Mouse (Mus musculus) CH12.LX (cell line): ENCODE results near the gene Matn4. TPM values are rescaled to one million over a fixed set of nuclear protein-coding genes. Genes with fewer than 3 reads are reported as not detected.

ENCODE experiments used
- DNase-seq: peaks from one replicate; pipeline ENCODE4 v3.0.0-alpha.2; 2013; ENCODE audit errors: extremely low read depth
- H3K27ac ChIP-seq: 2 replicates; pipeline ENCODE4 v1.5.1; 2012; ENCODE audit warnings: low read depth, mild to moderate bottlenecking, control low read depth, moderate library complexity; ENCODE audit not compliant: insufficient read depth
- H3K27me3 ChIP-seq: replicated peaks from 2 replicates; pipeline ENCODE3; 2012; ENCODE audit warnings: inconsistent platforms
- H3K36me3 ChIP-seq, 2 experiments: replicated peaks in 1 of 2; 2 replicates each; pipeline versions ENCODE3 to v1.6.1; 2012; ENCODE audit warnings: inconsistent platforms in 1 of 2, low read length in 1 of 2, mild to moderate bottlenecking in 1 of 2, mixed read lengths in 1 of 2, moderate library complexity in 1 of 2; ENCODE audit not compliant: control insufficient read depth in 1 of 2, insufficient read depth in 1 of 2
- H3K4me1 ChIP-seq, 2 experiments: 2 replicates each; pipeline ENCODE4 v1.6.1; 2012; ENCODE audit warnings: inconsistent platforms in 1 of 2, moderate library complexity in 1 of 2; ENCODE audit not compliant: insufficient read depth in 2 of 2, control insufficient read depth in 1 of 2
- H3K4me2 ChIP-seq: 2 replicates; pipeline ENCODE4 v1.6.1; 2012; ENCODE audit warnings: low read depth, mild to moderate bottlenecking, control low read depth; ENCODE audit not compliant: poor library complexity, insufficient read depth, severe bottlenecking
- H3K4me3 ChIP-seq, 3 experiments: fragments of 150-350 bp in 1 of 3; sonication (generic) in 1 of 3; replicated peaks in 1 of 3; 2 replicates each; pipeline versions ENCODE3 to v1.5.1; 2011 to 2012; ENCODE audit warnings: low read depth in 2 of 3, low read length in 2 of 3, mild to moderate bottlenecking in 2 of 3, moderate library complexity in 2 of 3, control low read depth in 1 of 3, improper control_type of control experiment in 1 of 3, inconsistent platforms in 1 of 3, mixed read lengths in 1 of 3; ENCODE audit not compliant: poor library complexity in 1 of 3
- H3K79me2 ChIP-seq: replicated peaks from 2 replicates; pipeline ENCODE4 v1.6.1; 2012; ENCODE audit warnings: mild to moderate bottlenecking, moderate library complexity; ENCODE audit not compliant: control insufficient read depth, poor library complexity, insufficient read depth, severe bottlenecking; ENCODE audit errors: extremely low read depth
- H3K9ac ChIP-seq: 2 replicates; pipeline ENCODE4 v1.6.1; 2012; ENCODE audit warnings: low read depth, mild to moderate bottlenecking, control low read depth, moderate library complexity; ENCODE audit not compliant: insufficient read depth
- H3K9me3 ChIP-seq: replicated peaks from 2 replicates; pipeline ENCODE3; 2012; ENCODE audit warnings: low read length, inconsistent platforms, mixed read lengths
- BHLHE40 ChIP-seq: IDR thresholded peaks from 2 replicates; pipeline ENCODE4 v1.6.1; 2011; ENCODE audit warnings: mild to moderate bottlenecking, low read depth, low read length, improper control_type of control experiment
- CHD1 ChIP-seq: IDR thresholded peaks from 2 replicates; pipeline ENCODE4 v1.6.1; 2012; ENCODE audit warnings: low read depth, low read length, improper control_type of control experiment, inconsistent platforms
- E2F4 ChIP-seq: IDR thresholded peaks from 2 replicates; pipeline ENCODE4 v1.6.1; 2011; ENCODE audit warnings: low read depth, low read length, improper control_type of control experiment; ENCODE audit not compliant: insufficient replicate concordance
- ELF1 ChIP-seq: IDR thresholded peaks from 2 replicates; pipeline ENCODE4 v1.6.1; 2014; ENCODE audit warnings: low read depth, mild to moderate bottlenecking, inconsistent platforms, low read length, improper control_type of control experiment
- EP300 ChIP-seq: IDR thresholded peaks from 2 replicates; pipeline ENCODE4 v1.6.1; 2011; ENCODE audit warnings: low read length, improper control_type of control experiment
- ETS1 ChIP-seq: conservative IDR thresholded peaks from 2 replicates; pipeline ENCODE4 v1.6.1; 2012; ENCODE audit warnings: low read depth, mild to moderate bottlenecking, inconsistent platforms, low read length, improper control_type of control experiment, moderate library complexity
- HCFC1 ChIP-seq: IDR thresholded peaks from 2 replicates; pipeline ENCODE4 v1.6.1; 2012; ENCODE audit warnings: low read depth, mild to moderate bottlenecking, inconsistent platforms, low read length, improper control_type of control experiment
- JUN ChIP-seq: IDR thresholded peaks from 2 replicates; pipeline ENCODE4 v1.6.1; 2011; ENCODE audit warnings: low read depth, mild to moderate bottlenecking, low read length, improper control_type of control experiment, moderate library complexity; ENCODE audit not compliant: insufficient read depth
- JUND ChIP-seq: conservative IDR thresholded peaks from 2 replicates; pipeline ENCODE4 v1.6.1; 2011; ENCODE audit warnings: low read depth, low read length, improper control_type of control experiment
- MAFK ChIP-seq: IDR thresholded peaks from 2 replicates; pipeline ENCODE4 v1.6.1; 2011; ENCODE audit warnings: low read length, improper control_type of control experiment; ENCODE audit not compliant: insufficient replicate concordance
- MEF2A ChIP-seq: IDR thresholded peaks from 2 replicates; pipeline ENCODE4 v1.6.1; 2014; ENCODE audit warnings: low read depth, mild to moderate bottlenecking, inconsistent platforms, low read length, improper control_type of control experiment, borderline replicate concordance
- MXI1 ChIP-seq: IDR thresholded peaks from 2 replicates; pipeline ENCODE4 v1.6.1; 2011; ENCODE audit warnings: mild to moderate bottlenecking, low read depth, low read length, improper control_type of control experiment
- NELFE ChIP-seq: IDR thresholded peaks from 2 replicates; pipeline ENCODE4 v1.6.1; 2011; ENCODE audit warnings: low read depth, low read length, improper control_type of control experiment
- NRF1 ChIP-seq: IDR thresholded peaks from 2 replicates; pipeline ENCODE4 v1.6.1; 2014; ENCODE audit warnings: low read depth, mild to moderate bottlenecking, inconsistent platforms, low read length, improper control_type of control experiment, moderate library complexity
- POLR2A ChIP-seq: IDR thresholded peaks from 2 replicates; pipeline ENCODE4 v1.6.1; 2011; ENCODE audit warnings: low read depth, mild to moderate bottlenecking, improper control_type of control experiment, low read length
- RAD21 ChIP-seq: IDR thresholded peaks from 2 replicates; pipeline ENCODE4 v1.6.1; 2011; ENCODE audit warnings: low read depth, mild to moderate bottlenecking, low read length, improper control_type of control experiment, moderate library complexity
- SMC3 ChIP-seq: IDR thresholded peaks from 2 replicates; pipeline ENCODE4 v1.6.1; 2011; ENCODE audit warnings: low read depth, low read length, improper control_type of control experiment
- TBP ChIP-seq: conservative IDR thresholded peaks from 2 replicates; pipeline ENCODE4 v1.6.1; 2011; ENCODE audit warnings: low read depth, low read length, improper control_type of control experiment
- TCF12 ChIP-seq: IDR thresholded peaks from 2 replicates; pipeline ENCODE4 v1.6.1; 2014; ENCODE audit warnings: low read depth, mild to moderate bottlenecking, inconsistent platforms, low read length, improper control_type of control experiment
- UBTF ChIP-seq: IDR thresholded peaks from 2 replicates; pipeline ENCODE4 v1.6.1; 2012; ENCODE audit warnings: low read depth, mild to moderate bottlenecking, inconsistent platforms, low read length, improper control_type of control experiment, moderate library complexity
- USF1 ChIP-seq: IDR thresholded peaks from 2 replicates; pipeline ENCODE4 v1.6.1; 2014; ENCODE audit warnings: low read depth, mild to moderate bottlenecking, inconsistent platforms, low read length, improper control_type of control experiment
- USF2 ChIP-seq: conservative IDR thresholded peaks from 2 replicates; pipeline ENCODE4 v1.6.1; 2011; ENCODE audit warnings: low read depth, low read length, improper control_type of control experiment
- ZC3H11A ChIP-seq: IDR thresholded peaks from 2 replicates; pipeline ENCODE4 v1.6.1; 2012; ENCODE audit warnings: low read depth, mild to moderate bottlenecking, inconsistent platforms, low read length, improper control_type of control experiment
- ZMIZ1 ChIP-seq: IDR thresholded peaks from 2 replicates; pipeline ENCODE4 v1.6.1; 2012; ENCODE audit warnings: low read depth, mild to moderate bottlenecking, inconsistent platforms, low read length, improper control_type of control experiment
- ZNF384 ChIP-seq: IDR thresholded peaks from 2 replicates; pipeline ENCODE4 v1.6.1; 2012; ENCODE audit warnings: low read depth, low read length, improper control_type of control experiment, inconsistent platforms
- dilution Hi-C: fragments of 300-500 bp; cut with MboI; formaldehyde crosslinking; loops from 2 replicates; pipeline ENCODE4 v1.14.3; 2020; ENCODE audit warnings: low sequenced_read_pairs; ENCODE audit not compliant: extremely low pct_unique_long_range_greater_than_20kb, extremely low pct_ligation_motif_present
- in situ Hi-C: fragments of 300-500 bp; cut with MboI; formaldehyde crosslinking; loops from 3 replicates; pipeline ENCODE4 v1.14.3; 2019; ENCODE audit warnings: low sequenced_read_pairs, low pct_ligation_motif_present, low pct_unique_long_range_greater_than_20kb, mixed read lengths
- polyA plus RNA-seq: library from polyadenylated mRNA; unstranded; fragments of >175 nt; gene quantifications from 2 replicates; pipeline ENCODE4 v1.2.1, GENCODE M21; 2012; ENCODE audit warnings: low read depth; ENCODE audit not compliant: insufficient read length
- total RNA-seq, 2 experiments: library from RNA; depleted of rRNA; stranded (reverse); fragments of 300-350 nt in 1 of 2; fragments of >200 nt in 1 of 2; gene quantifications; 2 replicates each; pipeline ENCODE4 v1.2.3; 2012 to 2014

Gene Matn4
- total and polyA plus RNA-seq, 3 experiments = not detected

DNA sequence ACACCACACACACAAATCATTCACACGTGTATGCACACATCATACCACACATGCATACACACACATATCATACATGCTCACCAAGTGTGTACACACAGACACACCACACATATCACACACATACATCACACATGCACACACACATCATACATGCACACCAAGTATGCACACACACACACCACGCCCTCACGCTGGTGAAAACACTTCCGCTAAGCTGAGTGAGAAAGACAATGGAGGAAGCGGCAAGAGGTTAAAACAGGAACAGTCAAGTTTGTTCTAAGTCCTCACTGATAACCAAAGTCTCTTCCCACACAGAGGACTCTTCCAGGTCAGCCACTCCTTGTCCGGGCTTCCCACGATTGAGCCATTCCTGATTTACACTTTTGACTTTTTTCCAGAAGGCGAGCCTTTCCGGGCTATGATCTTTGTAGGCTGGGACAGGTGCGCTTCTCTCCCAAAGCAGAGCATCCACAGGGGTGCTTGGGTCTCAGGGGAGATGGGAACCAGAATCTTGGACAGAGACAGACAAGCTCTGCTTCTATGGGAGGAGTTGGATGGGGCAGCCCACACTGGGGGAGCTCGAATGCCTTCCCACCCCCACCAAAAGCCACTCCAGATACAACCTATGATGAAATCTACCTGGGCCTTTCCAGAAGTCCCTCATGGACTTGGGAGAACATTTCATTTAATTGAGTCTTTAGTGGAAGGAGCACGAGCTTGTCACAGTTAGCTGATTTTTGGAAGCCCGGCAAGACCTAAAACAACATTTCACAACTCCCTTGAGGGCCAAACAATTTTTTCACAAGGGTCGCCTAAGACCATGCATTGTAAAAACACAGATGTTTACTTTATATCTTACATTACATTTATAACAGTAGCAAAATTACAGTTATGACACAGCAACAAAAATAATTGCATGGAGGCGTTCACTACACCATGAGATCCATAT lies 27.2 kb downstream of the Matn4 start:
- dilution Hi-C loops = no loop called here
- TF ChIP-seq EP300 = no peak
- no peak for TF ChIP-seq RAD21
- no peak for TF ChIP-seq ETS1
- TF ChIP-seq HCFC1 = no peak
- TF ChIP-seq MXI1 = no peak
- TF ChIP-seq SMC3 = no peak
- TF ChIP-seq CHD1 = no peak
- no peak for TF ChIP-seq ZMIZ1
- TF ChIP-seq NELFE = no peak
- no peak for TF ChIP-seq UBTF
- TF ChIP-seq MAFK = no peak
- no peak for TF ChIP-seq USF1
- no peak for TF ChIP-seq JUND
- TF ChIP-seq USF2 = no peak
- no peak for TF ChIP-seq TBP
- TF ChIP-seq BHLHE40 = no peak
- no peak for TF ChIP-seq POLR2A
- TF ChIP-seq JUN = no peak

DNA sequence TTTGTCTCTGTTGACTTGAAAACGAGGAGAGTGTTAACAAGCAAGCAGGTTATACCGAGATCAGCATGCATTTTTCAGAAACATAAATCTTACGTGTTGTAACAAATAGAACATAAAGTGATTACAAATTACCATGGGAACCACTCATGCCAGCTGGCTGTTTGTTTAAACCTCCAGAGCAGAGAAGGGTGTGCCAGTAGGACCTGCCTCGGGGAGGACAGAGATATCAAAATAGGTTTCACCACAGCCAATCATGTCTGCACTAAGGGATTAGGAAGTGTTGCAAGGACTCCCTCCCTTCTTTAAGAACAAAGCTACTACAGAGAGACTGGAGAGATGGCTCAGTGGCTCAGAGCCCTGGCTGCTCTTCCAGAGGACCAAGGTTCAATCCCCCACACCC lies 31.8 kb downstream of the Matn4 start:
- no peak overlapping the region for H3K4me2 ChIP-seq
- no peak overlapping the region for H3K27ac ChIP-seq
- no peak for DNase-seq
- H3K36me3 ChIP-seq = no peaks in the 10 kb centered on the region
- no peak overlapping the region for H3K9ac ChIP-seq
- no peaks in the 10 kb centered on the region for H3K79me2 ChIP-seq
- peaks cover 2% of the 10 kb centered on the region for H3K27me3 ChIP-seq
- H3K4me3 ChIP-seq = no peak overlapping the region
- TF ChIP-seq E2F4 (no peak), ELF1 (no peak), ZC3H11A (no peak), ZNF384 (no peak), MEF2A (no peak), NRF1 (no peak), TCF12 (no peak)
- H3K9me3 ChIP-seq = no peaks in the 10 kb centered on the region
- dilution Hi-C loops (no loop called here), in situ Hi-C loops (no loop called here)
- peaks cover 7 to 17% of the 10 kb centered on the region in 2 experiments for H3K4me1 ChIP-seq

More for the DNA sequence above, 27.2 kb downstream of the Matn4 start:
- Histone ChIP-seq H3K27ac (no peak overlapping the region), H3K4me2 (no peak overlapping the region), H3K79me2 (no peaks in the 10 kb centered on the region), H3K4me1 (peaks cover 2 to 3% of the 10 kb centered on the region in 2 experiments), H3K9me3 (peaks cover 2% of the 10 kb centered on the region), H3K9ac (no peak overlapping the region), H3K27me3 (peaks cover 5% of the 10 kb centered on the region), H3K4me3 (no peak overlapping the region), H3K36me3 (no peaks in the 10 kb centered on the region)
- in situ Hi-C loops = no loop called here
- no peak for DNase-seq
